Mouse (Mus musculus): ENCODE measurements around the gene Sptssb. TPM values are rescaled to one million over a fixed set of nuclear protein-coding genes. Genes with fewer than 3 reads are reported as not detected.

The Sptssb gene
- 0.19 TPM in 1 of 2 replicates, not detected in the other for polyA plus RNA-seq (2016; fragmentation: Nextera tagmentation; extraction: Ambion mirVana)

- 2% methylated on average over 24 of the region's 24 CpGs for WGBS
- no peak within 1 kb of the TSS for H3K27ac ChIP-seq (replicated peaks)
- H3K4me1 ChIP-seq = peaks cover 20% of the 10 kb centered on the region
- H3K27me3 ChIP-seq (replicated peaks; ENCODE audit: low read depth, poor library complexity, severe bottlenecking) = peaks cover 36% of the 10 kb centered on the region
- H3K9me3 ChIP-seq = no peaks in the 10 kb centered on the region
- DNase-seq (ENCODE audit: low spot score) = peak; percentile 31
- peak within 1 kb of the TSS; percentile 64 for H3K4me3 ChIP-seq
- no peaks in the 10 kb centered on the region for H3K36me3 ChIP-seq (replicated peaks)
These were observed at the start of gene Sptssb for GRCm38 (mm10) chr3:69859858-69860588. Gene Sptssb (minus strand): TSS chr3:69859940.

- no peaks in the 10 kb centered on the region for H3K27me3 ChIP-seq (replicated peaks; ENCODE audit: low read depth, poor library complexity, severe bottlenecking)
- H3K4me1 ChIP-seq = peaks cover 9% of the 10 kb centered on the region
- H3K9me3 ChIP-seq = no peaks in the 10 kb centered on the region
- no peak overlapping the region for H3K27ac ChIP-seq (replicated peaks)
- 29% methylated on average over 4 of the region's 4 CpGs for WGBS
- DNase-seq (ENCODE audit: low spot score) = peak; percentile 23
- no peaks in the 10 kb centered on the region for H3K36me3 ChIP-seq (replicated peaks)
- H3K4me3 ChIP-seq = 0 out of 2 replicates have a peak overlapping the region, but pooled peaks have one; percentile 21
These were observed 48.3 kb upstream of the Sptssb start for GRCm38 (mm10) chr3:69908074-69908473.

- WGBS = 46% methylated on average over 6 of the region's 6 CpGs
- Histone ChIP-seq H3K27ac (replicated peaks) (no peak overlapping the region), H3K9me3 (no peaks in the 10 kb centered on the region), H3K4me1 (peaks cover 7% of the 10 kb centered on the region; the same call in 1 of the 2 replicates), H3K36me3 (replicated peaks) (no peaks in the 10 kb centered on the region), H3K4me3 (no peak overlapping the region), H3K27me3 (replicated peaks; ENCODE audit: low read depth, poor library complexity, severe bottlenecking) (no peaks in the 10 kb centered on the region)
- DNase-seq (ENCODE audit: low spot score) = no peak
These were observed 47.8 kb upstream of the Sptssb start for GRCm38 (mm10) chr3:69907564-69907963.

GRCm38 (mm10) chr3:69902787-69903477 lies 43.2 kb upstream of the Sptssb start:
- 92% methylated on average over 9 of the region's 9 CpGs for WGBS
- no peak for DNase-seq (ENCODE audit: low spot score)
- H3K27me3 ChIP-seq (replicated peaks; ENCODE audit: low read depth, poor library complexity, severe bottlenecking) = no peaks in the 10 kb centered on the region

GRCm38 (mm10) chr3:69902382-69902781 lies 42.6 kb upstream of the Sptssb start:
- Histone ChIP-seq H3K4me3 (no peak overlapping the region), H3K27ac (replicated peaks) (no peak overlapping the region), H3K36me3 (replicated peaks) (no peaks in the 10 kb centered on the region), H3K4me1 (peaks cover 9% of the 10 kb centered on the region), H3K27me3 (replicated peaks; ENCODE audit: low read depth, poor library complexity, severe bottlenecking) (no peaks in the 10 kb centered on the region), H3K9me3 (no peaks in the 10 kb centered on the region)
- no peak for DNase-seq (ENCODE audit: low spot score)
- WGBS = 63% methylated on average over 2 of the region's 2 CpGs

More at GRCm38 (mm10) chr3:69902787-69903477, 43.2 kb upstream of the Sptssb start:
- no peak overlapping the region for H3K27ac ChIP-seq (replicated peaks)
- H3K4me3 ChIP-seq = no peak overlapping the region
- peaks cover 11% of the 10 kb centered on the region for H3K4me1 ChIP-seq
- H3K9me3 ChIP-seq = no peaks in the 10 kb centered on the region
- no peaks in the 10 kb centered on the region for H3K36me3 ChIP-seq (replicated peaks)

- Histone ChIP-seq H3K27ac (replicated peaks) (no peak overlapping the region), H3K36me3 (replicated peaks) (no peaks in the 10 kb centered on the region), H3K9me3 (no peaks in the 10 kb centered on the region)
These were observed 42.2 kb upstream of the Sptssb start for GRCm38 (mm10) chr3:69901874-69902381.

GRCm38 (mm10) chr3:69900335-69900734 lies 40.6 kb upstream of the Sptssb start:
- Histone ChIP-seq H3K9me3 (no peaks in the 10 kb centered on the region), H3K4me3 (no peak overlapping the region), H3K27ac (replicated peaks) (no peak overlapping the region), H3K27me3 (replicated peaks; ENCODE audit: low read depth, poor library complexity, severe bottlenecking) (no peaks in the 10 kb centered on the region), H3K4me1 (peaks cover 9% of the 10 kb centered on the region), H3K36me3 (replicated peaks) (no peaks in the 10 kb centered on the region)
- DNase-seq (ENCODE audit: low spot score) = no peak
- WGBS = 66% methylated on average over 5 of the region's 5 CpGs

More at GRCm38 (mm10) chr3:69901874-69902381, 42.2 kb upstream of the Sptssb start:
- H3K4me1 ChIP-seq = peaks cover 9% of the 10 kb centered on the region
- no peak for DNase-seq (ENCODE audit: low spot score)
- H3K27me3 ChIP-seq (replicated peaks; ENCODE audit: low read depth, poor library complexity, severe bottlenecking) = no peaks in the 10 kb centered on the region
- H3K4me3 ChIP-seq = no peak overlapping the region

GRCm38 (mm10) chr3:69897917-69898594 lies 38.3 kb upstream of the Sptssb start:
- Histone ChIP-seq H3K4me1 (peaks cover 9% of the 10 kb centered on the region), H3K27ac (replicated peaks) (no peak overlapping the region), H3K4me3 (no peak overlapping the region), H3K9me3 (no peaks in the 10 kb centered on the region), H3K27me3 (replicated peaks; ENCODE audit: low read depth, poor library complexity, severe bottlenecking) (no peaks in the 10 kb centered on the region), H3K36me3 (replicated peaks) (no peaks in the 10 kb centered on the region)
- no peak for DNase-seq (ENCODE audit: low spot score)
- WGBS = 80% methylated on average over 7 of the region's 8 CpGs

- H3K9me3 ChIP-seq = no peaks in the 10 kb centered on the region
- WGBS = 94% methylated on average over 11 of the region's 11 CpGs
- H3K36me3 ChIP-seq (replicated peaks) = no peaks in the 10 kb centered on the region
- H3K27me3 ChIP-seq (replicated peaks; ENCODE audit: low read depth, poor library complexity, severe bottlenecking) = no peaks in the 10 kb centered on the region
- H3K4me3 ChIP-seq = no peak overlapping the region
- H3K27ac ChIP-seq (replicated peaks) = no peak overlapping the region
- no peaks in the 10 kb centered on the region for H3K4me1 ChIP-seq
- DNase-seq (ENCODE audit: low spot score) = no peak
These were observed 35.8 kb upstream of the Sptssb start for GRCm38 (mm10) chr3:69895516-69895915.

- H3K27ac ChIP-seq (replicated peaks) = no peak overlapping the region
- 87% methylated on average over 9 of the region's 9 CpGs for WGBS
- no peaks in the 10 kb centered on the region for H3K27me3 ChIP-seq (replicated peaks; ENCODE audit: low read depth, poor library complexity, severe bottlenecking)
- no peaks in the 10 kb centered on the region for H3K9me3 ChIP-seq
- no peak overlapping the region for H3K4me3 ChIP-seq
- no peaks in the 10 kb centered on the region for H3K36me3 ChIP-seq (replicated peaks)
- no peaks in the 10 kb centered on the region for H3K4me1 ChIP-seq
- DNase-seq (ENCODE audit: low spot score) = no peak
These were observed 32.7 kb upstream of the Sptssb start for GRCm38 (mm10) chr3:69892187-69893094.

- Histone ChIP-seq H3K27ac (replicated peaks) (no peak overlapping the region), H3K36me3 (replicated peaks) (no peaks in the 10 kb centered on the region), H3K4me3 (no peak overlapping the region), H3K27me3 (replicated peaks; ENCODE audit: low read depth, poor library complexity, severe bottlenecking) (no peaks in the 10 kb centered on the region), H3K4me1 (no peaks in the 10 kb centered on the region), H3K9me3 (no peaks in the 10 kb centered on the region)
- WGBS = 87% methylated on average over 2 of the region's 2 CpGs
- DNase-seq (ENCODE audit: low spot score) = no peak
These were observed 26.1 kb upstream of the Sptssb start for GRCm38 (mm10) chr3:69885866-69886265.

- DNase-seq (ENCODE audit: low spot score) = no peak
- no peaks in the 10 kb centered on the region for H3K36me3 ChIP-seq (replicated peaks)
- H3K4me3 ChIP-seq = no peak overlapping the region
- H3K27ac ChIP-seq (replicated peaks) = no peak overlapping the region
- 81% methylated on average over 1 of the region's 1 CpGs for WGBS
- H3K27me3 ChIP-seq (replicated peaks; ENCODE audit: low read depth, poor library complexity, severe bottlenecking) = no peaks in the 10 kb centered on the region
- H3K4me1 ChIP-seq = no peaks in the 10 kb centered on the region
- H3K9me3 ChIP-seq = no peaks in the 10 kb centered on the region
These were observed 24.0 kb upstream of the Sptssb start for GRCm38 (mm10) chr3:69883710-69884109.

All from embryonic facial prominence, embryonic 10.5 days (tissue).